Mouse (Mus musculus) embryonic facial prominence, embryonic 12.5 days (tissue): ENCODE data around the gene Slc24a4. TPM values are rescaled to one million over a fixed set of nuclear protein-coding genes. Genes with fewer than 3 reads are reported as not detected.
"Not testable (repeated sequence)": the region's sequence is repeated elsewhere in the genome, so short reads cannot be mapped to it uniquely, and the experiment has no call there.

Experiments
- ATAC-seq: fragments of 200-750 bp; cut with Nextera tagmentation; 2 replicates; pipeline ENCODE4 v1.8.0; 2017; ENCODE audit not compliant: insufficient number of reproducible peaks, insufficient read depth, low FRiP score, low TSS enrichment
- H3K27ac ChIP-seq: fragments of 300-500 bp; sonication (generic); 2 replicates; pipeline ENCODE4 v1.5.1; 2016; ENCODE audit warnings: mild to moderate bottlenecking
- H3K27me3 ChIP-seq: fragments of 300-500 bp; sonication (generic); 2 replicates; pipeline ENCODE4 v1.6.1; 2016; ENCODE audit warnings: mild to moderate bottlenecking, moderate library complexity
- H3K36me3 ChIP-seq: fragments of 300-500 bp; sonication (generic); 2 replicates; pipeline ENCODE4 v1.6.1; 2016; ENCODE audit warnings: mild to moderate bottlenecking
- H3K4me1 ChIP-seq: fragments of 300-500 bp; sonication (generic); 2 replicates; pipeline ENCODE4 v1.6.1; 2016
- H3K4me2 ChIP-seq: fragments of 300-500 bp; sonication (generic); replicated peaks from 2 replicates; pipeline ENCODE4 v1.6.1; 2016; ENCODE audit warnings: mild to moderate bottlenecking, moderate library complexity
- H3K4me3 ChIP-seq: fragments of 300-500 bp; sonication (generic); 2 replicates; pipeline ENCODE4 v1.5.1; 2016; ENCODE audit warnings: mild to moderate bottlenecking
- H3K9ac ChIP-seq: fragments of 300-500 bp; sonication (generic); 2 replicates; pipeline ENCODE4 v1.6.1; 2016; ENCODE audit warnings: mild to moderate bottlenecking, moderate library complexity
- H3K9me3 ChIP-seq: fragments of 300-500 bp; sonication (generic); 2 replicates; pipeline ENCODE4 v1.6.1; 2016; ENCODE audit warnings: mild to moderate bottlenecking, moderate library complexity
- WGBS: fragments of 180-500 bp; shearing (Covaris S2); methylation state at CpG from one replicate; pipeline ENCODE4 v1.1.7; 2016; 5-methylcytosine and 5-hydroxymethylcytosine counted together
- polyA plus RNA-seq: library from polyadenylated mRNA; unstranded; fragments of >200 nt; fragmentation: Nextera tagmentation; extraction: Ambion mirVana; gene quantifications from 2 replicates; pipeline ENCODE4 v1.2.1, GENCODE M21; 2016

Slc24a4 gene
- polyA plus RNA-seq, 1 experiment from 2014 or later = 0.75 TPM

DNA sequence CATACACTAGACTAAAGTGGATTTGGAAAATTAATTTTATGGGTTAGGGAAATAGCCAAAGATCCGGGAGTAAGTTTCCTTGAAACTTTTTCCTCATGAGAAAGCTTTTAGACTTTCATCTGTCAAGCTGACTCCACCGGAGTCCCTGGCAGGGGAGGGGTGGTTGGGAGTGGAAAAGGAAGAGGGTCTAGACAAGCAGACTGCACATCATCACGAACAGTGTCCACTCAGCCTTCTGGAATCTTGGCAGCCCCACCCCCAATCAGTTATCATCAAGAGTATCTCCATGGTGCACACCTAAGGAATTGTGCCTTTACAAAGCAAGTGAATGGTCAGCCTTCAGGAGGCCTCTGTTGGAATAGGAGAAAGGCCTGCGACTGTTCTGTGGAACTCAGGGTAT, 151.8 kb downstream of the Slc24a4 start:
- H3K9ac ChIP-seq, H3K36me3 ChIP-seq, H3K27ac ChIP-seq, ATAC-seq, H3K9me3 ChIP-seq, H3K4me2 ChIP-seq, H3K4me3 ChIP-seq: not testable (repeated sequence)
- peaks cover 19% of the 10 kb centered on the region for H3K4me1 ChIP-seq
- peaks cover 12% of the 10 kb centered on the region; the same call in 1 of the 2 replicates for H3K27me3 ChIP-seq
- WGBS = 58% methylated on average over 4 of the region's 4 CpGs

DNA sequence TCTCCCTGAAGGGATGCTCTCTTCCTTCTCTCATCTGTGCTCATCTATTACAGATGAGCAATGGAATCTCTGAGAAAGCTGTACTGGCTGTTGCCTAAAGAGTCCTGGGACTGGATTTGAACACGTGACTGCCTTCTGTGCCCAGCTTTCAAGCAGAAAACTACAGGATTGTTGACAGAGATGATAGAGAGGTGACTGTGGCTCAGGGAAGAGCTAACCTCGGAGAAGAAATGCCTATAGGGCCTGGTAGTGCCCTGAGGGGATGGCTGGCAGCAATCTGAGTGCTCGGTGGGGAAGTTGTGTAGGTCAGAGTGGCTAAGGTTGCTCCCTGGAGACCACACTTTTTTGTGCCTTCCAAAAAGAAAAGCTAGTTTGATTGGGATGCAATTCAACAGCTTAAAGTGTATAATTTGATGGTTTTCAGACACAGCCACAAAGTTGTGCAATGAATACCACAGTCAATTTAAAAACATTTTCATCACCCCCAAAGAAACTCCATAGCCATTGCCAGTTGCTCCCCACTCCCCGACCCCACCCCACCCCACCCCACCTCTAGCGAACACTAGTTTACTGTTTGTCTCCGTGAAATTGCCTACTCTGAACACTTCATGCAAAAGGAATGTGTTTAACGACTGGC, 152.5 kb downstream of the Slc24a4 start:
- Histone ChIP-seq H3K27me3 (peaks cover 12% of the 10 kb centered on the region; the same call in 1 of the 2 replicates), H3K27ac (no peak overlapping the region), H3K36me3 (no peaks in the 10 kb centered on the region), H3K9me3 (no peaks in the 10 kb centered on the region), H3K4me1 (peaks cover 19% of the 10 kb centered on the region), H3K4me3 (no peak overlapping the region), H3K4me2 (no peak overlapping the region), H3K9ac (no peak overlapping the region)
- ATAC-seq = no peak
- 49% methylated on average over 7 of the region's 7 CpGs for WGBS

DNA sequence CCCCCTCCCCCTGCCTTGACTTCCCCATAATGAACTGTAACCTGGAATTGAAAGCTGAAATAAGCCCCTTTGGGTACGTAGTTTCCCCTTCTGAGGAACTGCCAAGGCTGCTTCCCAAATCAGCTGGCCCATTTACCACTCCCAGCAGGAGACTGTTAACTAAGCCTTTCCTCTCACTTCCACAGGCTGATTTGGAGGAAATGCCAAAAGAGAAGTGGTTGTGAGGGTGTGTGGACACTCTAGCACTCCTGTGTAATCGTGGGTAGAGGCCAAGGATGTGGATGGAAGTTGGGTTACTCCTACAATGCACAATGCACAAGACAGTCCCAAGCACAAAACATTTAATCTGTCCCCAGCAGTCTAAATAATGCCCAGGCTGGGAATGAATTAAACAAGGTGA, 153.6 kb downstream of the Slc24a4 start:
- H3K9ac ChIP-seq = no peak overlapping the region
- H3K4me3 ChIP-seq = no peak overlapping the region
- no peak overlapping the region for H3K27ac ChIP-seq
- H3K36me3 ChIP-seq = no peaks in the 10 kb centered on the region
- peaks cover 19% of the 10 kb centered on the region for H3K4me1 ChIP-seq
- no peak overlapping the region for H3K4me2 ChIP-seq
- 63% methylated on average over 2 of the region's 2 CpGs for WGBS
- H3K27me3 ChIP-seq = peaks cover 12% of the 10 kb centered on the region; the same call in 1 of the 2 replicates
- H3K9me3 ChIP-seq = no peaks in the 10 kb centered on the region
- no peak for ATAC-seq

DNA sequence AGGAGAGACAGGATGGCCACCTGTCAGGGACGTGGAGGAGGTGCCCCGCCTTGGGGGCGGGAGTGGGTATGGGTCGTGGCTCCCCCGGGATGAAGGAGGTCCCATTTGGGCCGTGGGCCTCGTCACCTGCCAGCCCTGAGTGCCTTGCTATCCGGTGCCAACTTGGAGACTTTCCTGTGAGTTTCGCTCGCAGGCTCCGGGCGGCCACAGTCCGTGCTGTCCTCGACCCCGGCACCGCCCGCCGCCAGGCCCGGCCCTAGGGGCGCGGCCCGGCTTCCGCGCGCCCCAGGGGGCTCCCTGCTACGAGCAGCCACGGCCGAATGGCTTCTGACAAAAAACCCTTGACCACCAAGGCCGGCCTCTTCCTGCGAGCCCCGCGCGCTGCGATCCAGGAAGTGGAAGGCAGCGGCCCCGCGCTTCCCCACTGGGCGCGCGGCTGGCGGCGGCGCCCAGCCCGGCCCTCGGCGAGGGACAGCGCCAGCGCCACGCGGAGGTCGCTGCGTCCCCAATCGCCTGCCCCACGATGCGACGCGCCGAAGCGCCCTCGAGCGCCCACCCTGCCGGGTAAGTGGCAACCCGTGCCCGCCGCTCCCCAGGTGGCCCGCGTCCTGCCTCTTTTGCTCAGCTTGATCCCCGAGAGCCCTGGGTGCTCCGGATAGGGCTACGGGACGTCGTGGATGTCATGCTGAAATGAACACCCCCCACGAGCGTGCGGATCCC, 154.4 kb downstream of the Slc24a4 start, which contains the start of gene Rin3:
TSS of gene Rin3 (plus strand) at position 286 of the 720 bp plus-strand sequence.
- no peaks in the 10 kb centered on the region for H3K9me3 ChIP-seq
- under 1% methylated on average over 74 of the region's 75 CpGs for WGBS
- ATAC-seq = no peak; the same call in 1 of the 2 replicates
- H3K27me3 ChIP-seq = peaks cover 12% of the 10 kb centered on the region; the same call in 1 of the 2 replicates
- H3K4me3 ChIP-seq = peak within 1 kb of the TSS; percentile 54
- H3K9ac ChIP-seq = peak within 1 kb of the TSS; percentile 61
- H3K4me1 ChIP-seq = peaks cover 19% of the 10 kb centered on the region
- peak within 1 kb of the TSS; percentile 94 for H3K4me2 ChIP-seq
- H3K27ac ChIP-seq = no peak within 1 kb of the TSS
- H3K36me3 ChIP-seq = no peaks in the 10 kb centered on the region

DNA sequence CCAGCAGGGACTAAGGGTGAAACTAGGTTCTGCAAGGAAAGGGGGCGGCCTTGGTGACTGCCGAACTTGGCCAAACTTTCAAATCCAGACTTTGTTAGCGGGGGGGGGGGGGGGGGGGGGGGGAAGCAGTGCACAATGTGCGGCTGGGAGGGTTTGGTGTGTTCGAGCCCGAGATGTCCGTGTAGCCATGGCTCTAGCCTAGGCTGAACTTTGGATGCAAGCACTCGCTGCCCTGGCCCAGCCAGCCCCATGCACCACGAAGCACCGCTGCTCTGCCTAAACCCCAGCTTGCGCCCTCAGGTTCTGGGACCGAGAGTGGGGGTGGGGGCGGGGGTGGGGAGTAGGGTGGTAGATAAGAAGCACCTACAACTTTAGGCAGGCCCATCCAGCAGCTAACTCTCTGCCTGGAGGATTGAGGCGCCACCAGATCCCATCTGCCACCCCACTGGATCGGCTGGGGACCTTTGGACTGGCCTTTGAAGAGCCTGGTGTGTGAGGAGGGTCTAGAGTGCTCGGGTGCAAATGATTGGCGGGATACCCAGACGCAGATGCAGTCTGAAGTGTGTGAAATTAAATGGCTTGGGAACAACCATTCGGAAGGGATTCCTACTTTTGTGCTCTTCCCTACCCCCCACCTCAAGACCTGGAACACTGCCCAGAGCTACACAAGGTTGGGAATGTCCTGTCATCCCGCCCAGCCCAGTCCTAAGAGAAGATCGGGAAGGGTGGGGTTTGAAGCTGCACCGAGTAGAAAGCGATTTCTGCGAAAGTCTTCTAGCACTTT, 155.1 kb downstream of the Slc24a4 start:
- Histone ChIP-seq H3K4me2 (peak overlapping the region; percentile 94), H3K9ac (peak overlapping the region; percentile 61), H3K9me3 (no peaks in the 10 kb centered on the region), H3K4me1 (peaks cover 19% of the 10 kb centered on the region), H3K27me3 (peaks cover 12% of the 10 kb centered on the region; the same call in 1 of the 2 replicates), H3K36me3 (no peaks in the 10 kb centered on the region), H3K27ac (no peak overlapping the region), H3K4me3 (peak overlapping the region; percentile 54)
- 7% methylated on average over 21 of the region's 24 CpGs for WGBS
- ATAC-seq = no peak; the same call in 1 of the 2 replicates

DNA sequence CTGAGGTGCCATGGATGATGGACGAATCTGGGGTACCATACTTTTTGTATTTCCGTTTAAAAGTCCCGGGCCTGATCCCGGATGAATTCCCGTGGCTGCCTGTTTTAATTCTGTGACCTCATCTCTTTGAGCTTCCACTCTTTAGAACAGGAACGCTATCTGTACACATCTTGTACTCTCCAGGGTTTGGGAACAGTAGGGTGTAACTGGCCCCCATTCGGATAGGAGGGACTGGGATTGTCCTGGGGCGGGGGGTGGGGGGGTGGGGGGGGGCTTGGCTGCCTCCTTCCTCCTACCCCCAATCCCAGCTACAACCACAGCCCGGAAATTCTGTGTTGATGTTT, 155.7 kb downstream of the Slc24a4 start:
- H3K36me3 ChIP-seq = no peaks in the 10 kb centered on the region
- H3K9me3 ChIP-seq = no peaks in the 10 kb centered on the region
- ATAC-seq = no peak
- H3K4me1 ChIP-seq = peaks cover 22% of the 10 kb centered on the region
- WGBS = 28% methylated on average over 9 of the region's 9 CpGs
- no peak overlapping the region for H3K9ac ChIP-seq
- H3K27me3 ChIP-seq = peaks cover 12% of the 10 kb centered on the region; the same call in 1 of the 2 replicates
- H3K4me2 ChIP-seq = peak overlapping the region; percentile 94
- peak overlapping the region; percentile 54 for H3K4me3 ChIP-seq
- no peak overlapping the region for H3K27ac ChIP-seq

DNA sequence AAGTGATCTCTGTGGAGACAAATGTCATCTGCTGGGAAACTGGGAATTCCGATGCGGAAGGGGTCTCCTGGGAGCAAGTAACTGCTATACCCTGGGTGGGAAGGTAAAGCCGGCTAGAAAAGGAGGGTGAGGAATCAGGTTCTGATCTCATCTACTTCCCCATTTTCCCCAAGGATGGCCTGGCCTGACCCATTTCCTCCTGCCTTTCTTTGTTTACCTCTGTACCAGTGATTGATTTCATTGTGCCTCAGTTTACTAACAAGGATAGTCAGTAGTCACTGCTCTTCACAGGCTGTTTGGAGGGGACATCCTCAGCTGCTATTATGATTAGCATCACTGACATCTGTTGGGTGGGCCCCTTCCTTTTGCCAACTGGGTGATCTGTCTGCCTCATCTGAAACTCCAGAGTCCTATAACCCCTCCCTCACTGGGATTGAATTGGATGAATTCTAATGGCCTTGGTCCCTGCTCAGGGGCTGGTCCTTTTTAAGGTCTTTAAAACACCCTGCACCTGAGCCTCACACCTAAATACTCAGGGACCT, 156.2 kb downstream of the Slc24a4 start:
- Histone ChIP-seq H3K27ac (no peak overlapping the region), H3K4me2 (peak overlapping the region; percentile 94), H3K36me3 (no peaks in the 10 kb centered on the region), H3K9me3 (no peaks in the 10 kb centered on the region), H3K4me3 (peak overlapping the region; percentile 54; the same call in 1 of the 2 replicates), H3K27me3 (peaks cover 12% of the 10 kb centered on the region; the same call in 1 of the 2 replicates), H3K4me1 (peaks cover 22% of the 10 kb centered on the region), H3K9ac (no peak overlapping the region)
- no peak for ATAC-seq
- 38% methylated on average over 3 of the region's 3 CpGs for WGBS

DNA sequence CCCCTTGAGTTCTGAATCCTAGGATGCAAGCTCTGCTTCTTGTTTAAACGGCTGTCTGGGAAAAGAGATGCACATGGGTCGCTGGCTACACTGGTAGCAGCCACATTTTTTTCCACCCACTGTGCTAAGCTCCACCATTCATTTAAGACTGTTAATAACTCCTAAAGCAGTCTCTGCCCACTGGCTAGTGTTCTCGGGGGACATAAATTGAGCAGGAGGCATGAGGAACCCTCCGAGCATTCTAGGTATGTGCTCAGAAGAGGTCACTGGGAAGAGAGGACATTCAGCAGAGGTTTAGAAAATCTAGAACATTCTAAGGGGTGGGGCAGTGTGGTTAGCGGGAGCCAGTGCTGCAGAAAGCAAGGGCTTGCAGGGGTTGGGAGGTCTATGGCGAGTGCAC, 156.8 kb downstream of the Slc24a4 start:
- Histone ChIP-seq H3K4me1 (peaks cover 22% of the 10 kb centered on the region), H3K4me2 (no peak overlapping the region), H3K36me3 (no peaks in the 10 kb centered on the region), H3K9me3 (no peaks in the 10 kb centered on the region), H3K27me3 (peaks cover 12% of the 10 kb centered on the region; the same call in 1 of the 2 replicates), H3K4me3 (no peak overlapping the region), H3K9ac (no peak overlapping the region), H3K27ac (no peak overlapping the region)
- WGBS = 75% methylated on average over 6 of the region's 6 CpGs
- ATAC-seq = no peak

DNA sequence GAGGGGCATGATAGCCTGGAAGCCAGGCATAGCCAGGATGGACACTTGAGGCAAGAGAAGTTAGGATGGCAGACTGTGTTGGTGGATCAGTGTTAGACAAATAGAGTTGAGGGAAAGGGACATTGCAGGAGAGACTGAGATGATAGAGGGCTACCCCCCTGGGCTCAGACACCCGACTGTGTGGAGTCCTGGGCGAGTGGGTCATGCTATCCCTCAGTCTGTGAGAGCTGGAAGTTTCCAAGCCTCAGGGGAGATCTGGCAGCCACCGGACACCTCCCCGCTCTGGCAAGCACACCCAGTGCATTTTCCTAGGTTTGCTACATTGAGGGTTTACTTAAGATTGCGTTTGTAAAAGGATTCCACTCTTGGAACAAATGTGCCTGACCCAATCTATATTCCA, 157.2 kb downstream of the Slc24a4 start:
- Histone ChIP-seq H3K27ac (no peak overlapping the region), H3K9me3 (no peaks in the 10 kb centered on the region), H3K27me3 (peaks cover 12% of the 10 kb centered on the region; the same call in 1 of the 2 replicates), H3K36me3 (no peaks in the 10 kb centered on the region), H3K4me2 (no peak overlapping the region), H3K9ac (no peak overlapping the region), H3K4me3 (no peak overlapping the region), H3K4me1 (peaks cover 22% of the 10 kb centered on the region)
- ATAC-seq = no peak
- 75% methylated on average over 5 of the region's 5 CpGs for WGBS

DNA sequence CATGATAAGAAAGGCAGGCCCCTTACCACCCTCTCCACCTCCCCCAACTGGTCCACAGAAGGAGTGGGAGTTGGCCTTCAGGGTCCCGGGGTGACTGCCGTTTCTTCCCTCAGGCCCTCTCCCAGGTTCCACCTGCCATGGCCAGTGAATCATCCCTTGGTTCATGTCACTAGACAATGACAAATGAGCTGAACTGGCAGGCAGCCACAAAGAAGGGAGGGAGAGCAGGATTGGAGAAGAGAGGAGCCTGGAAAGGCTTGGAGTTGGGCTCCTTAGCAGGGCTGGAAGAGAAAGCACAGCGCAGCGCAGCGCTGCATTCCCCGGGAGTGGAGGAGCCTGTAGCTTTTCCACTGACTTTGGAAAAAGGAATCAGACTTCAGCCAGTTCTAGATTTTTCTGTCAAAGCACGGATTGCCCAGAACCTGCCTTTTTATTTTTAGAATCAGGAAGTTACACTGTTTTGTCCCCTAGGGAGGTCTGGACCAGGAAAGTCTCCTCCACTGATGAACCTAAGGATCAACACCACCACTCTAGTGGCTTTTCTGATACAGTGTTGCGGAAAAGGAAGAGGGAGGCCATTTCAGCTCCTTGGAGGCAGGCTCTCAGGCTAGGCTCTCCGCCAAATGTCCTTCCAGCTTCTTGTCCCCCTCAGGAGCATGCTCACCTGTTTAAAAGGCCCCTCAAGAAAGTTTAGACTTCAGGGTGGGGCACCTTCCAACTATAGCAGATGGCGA, 158.3 kb downstream of the Slc24a4 start:
- Histone ChIP-seq H3K4me3 (no peak overlapping the region), H3K27me3 (peaks cover 12% of the 10 kb centered on the region; the same call in 1 of the 2 replicates)
- WGBS = 74% methylated on average over 10 of the region's 10 CpGs

More for the DNA sequence above, 158.3 kb downstream of the Slc24a4 start:
- ATAC-seq = no peak
- Histone ChIP-seq H3K27ac (0 out of 2 replicates have a peak overlapping the region, but pooled peaks have one; percentile 1), H3K9ac (no peak overlapping the region), H3K9me3 (no peaks in the 10 kb centered on the region), H3K36me3 (no peaks in the 10 kb centered on the region), H3K4me1 (peaks cover 26% of the 10 kb centered on the region), H3K4me2 (no peak overlapping the region)
